Mouse (Mus musculus) kidney, embryonic 15.5 days (tissue): Measurements from ENCODE around the gene Olfr1564. TPM values are rescaled to one million over a fixed set of nuclear protein-coding genes. Genes with fewer than 3 reads are reported as not detected.
"Not testable (repeated sequence)": the region's sequence is repeated elsewhere in the genome, so short reads cannot be mapped to it uniquely, and the experiment has no call there.

ENCODE experiments used
- ATAC-seq: fragments of 200-750 bp; cut with Nextera tagmentation; replicated peaks from 2 replicates; pipeline ENCODE4 v1.8.0; 2017; ENCODE audit warnings: moderate TSS enrichment; ENCODE audit not compliant: low FRiP score
- H3K27ac ChIP-seq: fragments of 300-500 bp; sonication (generic); 2 replicates; pipeline ENCODE4 v1.5.1; 2015; ENCODE audit warnings: mild to moderate bottlenecking, inconsistent platforms
- H3K27me3 ChIP-seq: fragments of 300-500 bp; sonication (generic); 2 replicates; pipeline ENCODE4 v1.6.1; 2015; ENCODE audit warnings: inconsistent platforms
- H3K36me3 ChIP-seq: fragments of 300-500 bp; sonication (generic); 2 replicates; pipeline ENCODE4 v1.6.1; 2015; ENCODE audit warnings: inconsistent platforms
- H3K4me1 ChIP-seq: fragments of 300-500 bp; sonication (generic); 2 replicates; pipeline ENCODE4 v1.6.1; 2015; ENCODE audit warnings: inconsistent platforms
- H3K4me2 ChIP-seq: fragments of 300-500 bp; sonication (generic); 2 replicates; pipeline ENCODE4 v1.6.1; 2015; ENCODE audit warnings: moderate library complexity, mild to moderate bottlenecking, inconsistent platforms
- H3K4me3 ChIP-seq: fragments of 300-500 bp; sonication (generic); replicated peaks from 2 replicates; pipeline ENCODE4 v1.5.1; 2015; ENCODE audit warnings: mild to moderate bottlenecking, inconsistent platforms
- H3K9ac ChIP-seq: fragments of 300-500 bp; sonication (generic); 2 replicates; pipeline ENCODE4 v1.6.1; 2015; ENCODE audit warnings: mild to moderate bottlenecking, inconsistent platforms
- H3K9me3 ChIP-seq: fragments of 300-500 bp; sonication (generic); replicated peaks from 2 replicates; pipeline ENCODE4 v1.6.1; 2016; ENCODE audit warnings: inconsistent platforms
- WGBS: fragments of 180-500 bp; shearing (Covaris S2); methylation state at CpG from one replicate; pipeline ENCODE4 v1.1.7; 2015; ENCODE audit warnings: mixed read lengths; 5-methylcytosine and 5-hydroxymethylcytosine counted together
- polyA plus RNA-seq: library from polyadenylated mRNA; unstranded; fragments of >200 nt; fragmentation: Nextera tagmentation; extraction: Ambion mirVana; gene quantifications from 2 replicates; pipeline ENCODE4 v1.2.1, GENCODE M21; 2015

The Olfr1564 gene
- polyA plus RNA-seq: not detected in 2 replicates

DNA sequence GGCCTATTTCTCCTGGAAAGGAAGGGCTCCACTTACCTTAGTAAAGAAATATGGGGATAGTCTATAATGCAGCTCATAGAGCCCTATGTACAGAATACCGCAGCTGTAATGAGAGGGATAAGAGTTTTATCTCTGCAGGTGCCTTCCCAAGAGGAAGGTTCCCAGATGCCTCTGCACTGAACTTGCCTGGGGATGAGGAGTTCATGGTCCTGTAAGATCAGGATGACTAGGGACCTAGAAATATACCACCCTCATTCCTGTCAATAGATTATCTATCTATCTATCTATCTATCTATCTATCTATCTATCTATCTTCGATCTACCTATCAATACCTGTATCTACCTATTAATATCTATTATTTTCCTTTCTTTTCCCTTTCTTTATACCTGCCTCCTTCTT, at the start of gene Olfr1564:
Gene Olfr1564 (minus strand): TSS at position 101 of the 400 bp plus-strand sequence.
- ATAC-seq: no peak
- H3K9ac ChIP-seq: no peak within 1 kb of the TSS
- H3K27me3 ChIP-seq: no peaks in the 10 kb centered on the region
- H3K27ac ChIP-seq: no peak within 1 kb of the TSS
- H3K9me3 ChIP-seq: peaks cover 5% of the 10 kb centered on the region; the same call in 1 of the 2 replicates
- WGBS: 86% methylated on average over 2 of the region's 2 CpGs
- H3K36me3 ChIP-seq: no peaks in the 10 kb centered on the region
- H3K4me1 ChIP-seq: no peaks in the 10 kb centered on the region
- H3K4me3 ChIP-seq: no peak within 1 kb of the TSS
- H3K4me2 ChIP-seq: no peak within 1 kb of the TSS

DNA sequence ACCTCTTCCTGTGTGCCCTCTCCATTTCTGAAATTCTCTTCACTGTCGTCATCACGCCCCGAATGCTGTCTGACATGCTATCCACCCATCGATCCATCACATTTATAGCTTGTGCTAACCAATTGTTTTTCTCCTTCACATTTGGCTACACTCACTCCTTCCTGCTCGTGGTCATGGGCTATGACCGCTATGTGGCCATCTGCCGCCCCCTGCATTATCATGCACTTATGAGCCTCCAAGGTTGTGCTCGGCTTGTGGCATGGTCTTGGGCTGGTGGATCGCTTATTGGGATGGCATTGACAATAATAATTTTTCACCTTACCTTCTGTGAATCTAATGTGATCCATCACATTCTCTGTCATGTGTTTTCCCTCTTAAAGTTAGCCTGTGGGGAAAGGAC, 47.4 kb upstream of the Olfr1564 start:
- H3K27ac ChIP-seq: no peak overlapping the region
- H3K36me3 ChIP-seq: no peaks in the 10 kb centered on the region
- ATAC-seq: no peak
- no peak overlapping the region for H3K4me3 ChIP-seq
- no peaks in the 10 kb centered on the region for H3K9me3 ChIP-seq
- 88% methylated on average over 9 of the region's 9 CpGs for WGBS
- H3K4me1 ChIP-seq: no peaks in the 10 kb centered on the region
- no peak overlapping the region for H3K4me2 ChIP-seq
- H3K9ac ChIP-seq: no peak overlapping the region
- peaks cover 24% of the 10 kb centered on the region for H3K27me3 ChIP-seq

DNA sequence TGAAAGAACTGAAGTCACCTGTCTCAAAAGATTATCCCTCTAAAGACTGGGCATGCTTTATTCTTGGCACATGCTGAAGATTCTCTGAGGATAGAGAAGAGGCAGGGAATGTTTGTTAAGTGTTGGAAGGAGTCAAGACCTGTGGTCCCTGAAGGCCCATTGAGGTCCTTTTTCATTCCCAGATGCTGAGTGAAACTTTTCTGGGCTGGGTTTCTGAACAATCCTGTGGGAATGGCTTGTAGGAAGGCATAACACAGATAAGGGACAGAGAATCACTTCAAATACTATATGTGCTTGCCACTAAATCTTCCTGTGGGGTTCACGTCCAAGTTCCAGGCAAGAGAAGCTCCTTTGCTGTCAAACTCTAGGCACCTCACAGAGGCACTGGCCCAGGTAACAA, 42.9 kb upstream of the Olfr1564 start, which contains the start of gene Olfr63:
Gene Olfr63 (plus strand): TSS at position 301 of the 400 bp plus-strand sequence.
- no peak for ATAC-seq
- WGBS: 84% methylated on average over 1 of the region's 1 CpGs
- H3K36me3 ChIP-seq: no peaks in the 10 kb centered on the region
- no peak within 1 kb of the TSS for H3K4me3 ChIP-seq
- H3K27ac ChIP-seq: no peak within 1 kb of the TSS
- H3K9ac ChIP-seq: no peak within 1 kb of the TSS
- H3K4me1 ChIP-seq: no peaks in the 10 kb centered on the region
- H3K4me2 ChIP-seq: no peak within 1 kb of the TSS
- peaks cover 26% of the 10 kb centered on the region for H3K27me3 ChIP-seq
- H3K9me3 ChIP-seq: no peaks in the 10 kb centered on the region

DNA sequence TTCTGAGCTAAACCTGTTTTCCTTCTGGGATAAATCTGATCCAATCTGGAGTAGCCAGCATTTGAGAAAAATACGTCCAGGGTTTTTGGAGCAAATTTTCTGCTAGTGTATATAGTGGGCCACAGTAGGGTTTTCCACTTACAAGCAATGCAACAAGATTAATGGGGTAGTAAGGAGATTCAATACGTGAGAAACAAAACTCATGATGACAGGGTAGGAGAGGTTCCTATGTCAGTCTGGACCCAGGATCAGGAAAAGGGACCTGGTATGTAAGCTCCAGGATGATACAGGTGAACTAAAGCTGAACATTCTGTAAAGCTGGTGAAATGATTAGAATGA, 33.8 kb upstream of the Olfr1564 start:
- not testable (repeated sequence) for H3K4me3 ChIP-seq, H3K9me3 ChIP-seq, H3K9ac ChIP-seq, H3K27ac ChIP-seq, ATAC-seq, H3K4me1 ChIP-seq, H3K36me3 ChIP-seq, H3K27me3 ChIP-seq, H3K4me2 ChIP-seq
- no CpG with 5 or more reads among the region's 2 CpGs for WGBS

DNA sequence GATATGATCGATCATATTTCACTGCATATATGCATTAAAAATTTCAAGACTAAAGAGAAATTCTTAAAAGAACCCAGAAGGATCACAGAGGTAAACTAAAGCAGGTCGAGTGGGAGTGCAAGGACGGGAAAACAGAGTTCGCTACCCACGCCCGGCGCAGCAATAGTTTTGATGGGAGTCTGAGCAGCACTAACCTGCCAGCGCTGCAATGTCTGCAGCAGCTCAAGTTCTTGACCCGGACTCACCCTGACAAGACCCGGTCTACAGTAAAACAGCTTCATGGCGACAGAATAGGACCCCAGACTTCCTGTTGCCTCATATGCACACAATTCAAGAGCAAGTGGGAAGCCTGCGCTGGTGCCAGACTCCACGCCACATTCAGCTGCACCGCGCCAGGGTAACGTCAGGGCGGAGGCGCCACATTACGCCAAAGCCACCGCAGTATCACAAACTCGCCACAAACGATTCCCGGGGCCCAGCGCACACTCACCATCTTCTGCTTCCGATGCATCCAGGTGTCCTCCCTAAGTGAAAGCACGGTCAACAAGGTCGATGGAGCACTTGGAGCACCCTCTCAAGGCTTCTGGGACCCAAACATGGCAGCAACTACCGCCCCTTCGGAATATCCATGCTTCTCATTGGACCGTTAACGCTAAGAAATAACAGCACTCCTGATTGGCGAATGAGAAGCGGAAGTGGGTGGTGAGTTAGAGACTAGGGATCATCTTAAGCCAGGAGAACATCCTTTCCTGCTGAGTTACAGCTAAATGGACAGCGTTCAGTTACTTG, 33.2 kb upstream of the Olfr1564 start, which contains the start of gene Zfp955a:
Gene Zfp955a (minus strand): TSS at position 616 of the 789 bp plus-strand sequence.
- H3K4me3 ChIP-seq, H3K27ac ChIP-seq, H3K9me3 ChIP-seq, H3K9ac ChIP-seq, H3K4me2 ChIP-seq, H3K27me3 ChIP-seq, H3K4me1 ChIP-seq, H3K36me3 ChIP-seq: not testable (repeated sequence)
- 26% methylated on average over 1 of the region's 34 CpGs for WGBS
- ATAC-seq: peak; percentile 99

DNA sequence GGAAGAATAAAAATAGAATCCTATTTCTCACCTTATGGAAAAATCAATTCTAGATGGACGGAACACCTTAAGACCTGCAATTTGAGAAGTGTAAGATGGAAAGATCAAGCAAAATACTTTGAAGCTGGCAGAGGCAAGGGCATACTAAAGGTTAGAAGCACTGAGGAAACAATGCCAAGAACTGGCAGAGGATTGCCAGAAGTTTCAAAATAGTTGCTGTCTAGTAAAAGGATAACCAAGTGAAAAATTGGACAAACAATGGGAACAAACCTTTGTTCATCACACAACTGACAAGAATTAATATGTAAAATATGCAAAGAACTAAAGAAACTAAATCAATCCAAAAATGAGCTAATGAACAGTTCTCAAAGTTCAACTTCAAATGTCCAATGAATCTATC, 15.2 kb upstream of the Olfr1564 start:
- not testable (repeated sequence) for H3K4me3 ChIP-seq, ATAC-seq, H3K9ac ChIP-seq, H3K27ac ChIP-seq, H3K4me2 ChIP-seq, H3K4me1 ChIP-seq, H3K9me3 ChIP-seq, H3K27me3 ChIP-seq
- 96% methylated on average over 1 of the region's 1 CpGs for WGBS
- peaks cover 15% of the 10 kb centered on the region for H3K36me3 ChIP-seq

DNA sequence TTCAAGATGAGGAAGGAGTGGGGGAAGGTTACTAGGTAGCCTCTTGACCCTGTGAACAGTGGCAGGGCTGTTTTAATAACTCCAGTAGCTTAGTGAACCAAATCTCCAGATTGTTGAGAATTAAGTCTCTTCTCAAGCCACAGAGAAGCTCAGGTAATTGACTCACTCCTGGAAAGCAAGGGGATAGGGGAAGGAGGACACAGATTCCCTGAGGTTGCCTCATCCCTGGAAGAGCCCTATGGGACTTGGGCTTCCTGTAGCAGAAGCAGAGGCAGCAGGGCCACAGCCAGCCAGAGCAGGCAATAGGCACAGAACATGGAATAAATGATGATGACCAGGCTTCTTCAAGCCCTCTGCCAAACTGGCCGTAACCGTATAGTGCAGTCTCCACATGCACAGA, 30.5 kb downstream of the Olfr1564 start, which contains the start of gene Olfr239:
Gene Olfr239 (plus strand): TSS at position 301 of the 400 bp plus-strand sequence.
- WGBS: no CpG with 5 or more reads among the region's 2 CpGs
- not testable (repeated sequence) for H3K27me3 ChIP-seq, H3K4me2 ChIP-seq, H3K27ac ChIP-seq, H3K9ac ChIP-seq, H3K4me3 ChIP-seq, H3K36me3 ChIP-seq, H3K4me1 ChIP-seq, H3K9me3 ChIP-seq, ATAC-seq

DNA sequence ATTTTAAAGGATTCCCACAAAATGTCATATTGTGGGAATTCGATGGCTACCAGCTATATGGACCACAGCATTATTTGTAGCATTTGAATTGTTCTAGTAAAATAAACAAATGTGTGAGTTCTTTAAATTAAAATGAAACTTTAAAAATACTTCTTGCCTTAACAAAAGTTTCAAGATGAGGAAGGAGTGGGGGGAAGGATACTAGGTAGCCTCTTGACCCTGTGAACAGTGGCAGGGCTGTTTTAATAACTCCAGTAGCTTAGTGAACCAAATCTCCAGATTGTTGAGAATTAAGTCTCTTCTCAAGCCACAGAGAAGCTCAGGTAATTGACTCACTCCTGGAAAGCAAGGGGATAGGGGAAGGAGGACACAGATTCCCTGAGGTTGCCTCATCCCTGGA, 53.3 kb downstream of the Olfr1564 start, which contains the start of gene Olfr55:
Gene Olfr55 (plus strand): TSS at position 301 of the 400 bp plus-strand sequence.
- ATAC-seq, H3K4me2 ChIP-seq, H3K9me3 ChIP-seq, H3K9ac ChIP-seq, H3K27ac ChIP-seq, H3K4me3 ChIP-seq, H3K4me1 ChIP-seq, H3K36me3 ChIP-seq, H3K27me3 ChIP-seq: not testable (repeated sequence)
- WGBS: 76% methylated on average over 1 of the region's 1 CpGs

Other genes starting within 250 kb of the Olfr1564 start
- 11.2 and 11.9 TPM in 2 replicates for gene Zfp952, start 228.6 kb downstream of the Olfr1564 start, polyA plus RNA-seq
- 13.9 and 14.9 TPM in 2 replicates for gene Zfp763, start 188.3 kb downstream of the Olfr1564 start, polyA plus RNA-seq
- not detected in 2 replicates for gene 4921501E09Rik, start 153.6 kb downstream of the Olfr1564 start, polyA plus RNA-seq
- gene Zfp563, start 132.4 kb downstream of the Olfr1564 start, polyA plus RNA-seq: 6.4 and 8.2 TPM in 2 replicates
- not detected in 2 replicates for gene Morc2b, start 82.0 kb downstream of the Olfr1564 start, polyA plus RNA-seq
- gene Olfr55, start 53.2 kb downstream of the Olfr1564 start, polyA plus RNA-seq: 0.04 TPM in 1 of 2 replicates, not detected in the other
- gene Olfr239, start 30.4 kb downstream of the Olfr1564 start, polyA plus RNA-seq: not detected in 2 replicates
- gene Zfp955a, start 33.5 kb upstream of the Olfr1564 start, polyA plus RNA-seq: 17.7 and 17.9 TPM in 2 replicates
- 0.04 TPM in 1 of 2 replicates, not detected in the other for gene Olfr63, start 43.0 kb upstream of the Olfr1564 start, polyA plus RNA-seq
- 13.1 and 13.6 TPM in 2 replicates for gene Zfp955b, start 67.9 kb upstream of the Olfr1564 start, polyA plus RNA-seq
- 9.1 and 11.8 TPM in 2 replicates for gene Zfp81, start 137.2 kb upstream of the Olfr1564 start, polyA plus RNA-seq
- 17.4 and 18.5 TPM in 2 replicates for gene Zfp101, start 173.0 kb upstream of the Olfr1564 start, polyA plus RNA-seq
- gene Actl9, start 211.2 kb upstream of the Olfr1564 start, polyA plus RNA-seq: not detected in 2 replicates